Mouse (Mus musculus) small intestine, adult 2 months (tissue): ENCODE data around the gene Cacnb3.

Source experiments
- CTCF ChIP-seq: fragments of 200-500 bp; IDR thresholded peaks from 2 replicates; pipeline ENCODE4 v1.5.1; 2012; ENCODE audit warnings: low read depth, mild to moderate bottlenecking, control low read depth, inconsistent platforms, low read length, moderate library complexity, mixed read lengths; ENCODE audit not compliant: insufficient replicate concordance, insufficient read length; ENCODE audit errors: extremely low read depth
- POLR2A ChIP-seq: fragments of 200-500 bp; IDR thresholded peaks from 2 replicates; pipeline ENCODE4 v1.6.1; 2012; ENCODE audit warnings: low read depth, mild to moderate bottlenecking, control low read depth, inconsistent platforms, low read length, moderate library complexity

DNA sequence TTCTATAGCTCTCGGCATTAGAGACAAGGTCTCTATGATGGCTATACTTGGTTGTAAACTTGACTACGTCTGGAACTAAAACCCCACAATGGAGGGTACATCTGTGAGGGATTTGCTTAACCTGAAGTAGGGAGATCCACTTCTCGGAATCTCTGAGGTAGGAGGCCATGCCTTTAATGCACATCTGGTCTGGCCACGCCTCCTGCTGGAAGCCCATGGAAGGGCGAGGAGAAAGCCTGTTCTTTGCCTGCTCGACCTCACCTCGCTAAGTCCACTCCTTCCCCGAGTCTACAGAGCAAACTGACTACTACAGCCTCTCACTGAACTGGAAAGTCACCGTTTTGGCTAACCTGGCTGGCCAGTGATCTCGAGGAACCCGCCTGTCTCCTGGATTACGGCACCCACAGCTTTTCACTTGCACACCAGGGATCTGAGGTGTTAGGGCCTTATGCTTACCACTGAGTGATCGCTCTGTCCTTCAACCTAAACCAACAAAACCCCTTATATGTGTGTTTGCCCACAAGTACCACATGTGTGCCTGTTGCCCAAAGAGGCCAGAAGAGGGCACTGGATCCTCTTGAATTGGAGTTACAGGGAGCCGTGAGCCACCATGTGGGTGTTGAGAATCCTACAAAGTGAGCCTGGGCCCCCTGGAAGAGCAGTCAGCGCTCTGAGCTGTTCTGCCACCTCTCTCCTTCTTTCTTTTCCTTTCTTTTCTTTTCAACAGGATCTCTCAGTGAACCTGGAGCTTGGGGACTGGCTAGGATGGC lies 26.5 kb downstream of the Cacnb3 start:
- TF ChIP-seq POLR2A (no peak), CTCF (no peak)
